Mouse (Mus musculus) thymus, adult 2 months (tissue): ENCODE data around the gene Sorcs3.

Experiments used
- CTCF ChIP-seq: fragments of 200-500 bp; IDR thresholded peaks from 2 replicates; pipeline ENCODE4 v1.5.1; 2012; ENCODE audit warnings: mild to moderate bottlenecking, control low read depth, low read length, moderate library complexity, borderline replicate concordance; ENCODE audit not compliant: control insufficient read depth, poor library complexity, insufficient read depth; ENCODE audit errors: extremely low read depth
- POLR2A ChIP-seq: fragments of 200-500 bp; IDR thresholded peaks from 2 replicates; pipeline ENCODE4 v1.6.1; 2012; ENCODE audit warnings: mild to moderate bottlenecking, low read length, control low read depth, moderate library complexity; ENCODE audit not compliant: control insufficient read depth, poor library complexity, insufficient read depth; ENCODE audit errors: extremely low read depth

DNA sequence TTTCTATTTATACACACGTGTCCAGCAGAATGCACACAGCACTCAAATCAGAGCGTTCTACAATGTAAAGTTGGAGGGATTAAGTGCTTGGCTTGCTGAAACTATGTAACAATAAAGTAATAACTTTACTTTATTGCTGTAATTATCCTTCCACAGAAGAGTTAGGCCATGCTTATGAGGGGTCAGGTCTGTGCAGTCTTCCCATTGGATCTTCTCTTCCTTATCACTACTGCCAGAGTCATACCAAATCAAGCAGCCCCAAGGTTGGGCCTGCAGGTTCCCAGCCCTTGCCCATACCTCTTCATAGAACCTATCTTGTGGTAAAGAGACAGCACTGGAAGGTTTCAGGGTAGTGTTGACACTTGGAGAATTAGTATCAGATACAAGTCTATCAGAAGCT is 560.7 kb downstream of the Sorcs3 start:
- TF ChIP-seq CTCF (no peak), POLR2A (no peak)
